Mouse (Mus musculus) cortical plate, adult 2 months (tissue): ENCODE measurements around the gene Anapc16.

ENCODE experiments used
- CTCF ChIP-seq: fragments of 200-500 bp; IDR thresholded peaks from 2 replicates; pipeline ENCODE4 v1.5.1; 2011; ENCODE audit warnings: mild to moderate bottlenecking, control low read depth, low read length; ENCODE audit not compliant: insufficient read depth; ENCODE audit errors: extremely low read depth
- POLR2A ChIP-seq: fragments of 200-500 bp; IDR thresholded peaks from 2 replicates; pipeline ENCODE4 v1.6.1; 2011; ENCODE audit warnings: mild to moderate bottlenecking, low read length, control low read depth; ENCODE audit not compliant: insufficient read depth; ENCODE audit errors: extremely low read depth

DNA sequence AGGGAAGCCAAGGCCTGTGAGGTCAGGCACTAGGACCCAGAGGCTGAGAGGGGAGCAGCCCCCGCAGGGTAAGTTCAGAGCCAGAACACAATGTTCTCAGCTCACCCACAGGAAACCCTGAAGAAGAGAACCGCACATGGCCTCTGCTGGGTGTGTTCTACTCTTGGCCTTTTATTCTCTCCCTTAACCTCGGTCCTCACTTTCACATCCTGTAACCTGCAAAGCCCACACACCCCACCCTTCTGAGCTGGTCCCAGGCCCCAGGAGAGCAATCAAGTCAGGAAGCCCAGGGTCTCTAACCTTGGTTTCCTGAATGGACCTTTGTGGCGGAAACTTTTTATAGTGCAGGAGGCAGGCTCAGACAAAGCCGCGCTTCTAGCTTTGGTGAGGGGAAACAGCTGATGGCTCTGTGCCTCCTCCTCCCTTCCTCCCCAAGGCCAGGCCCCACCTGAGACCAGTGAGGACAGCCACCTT is 28.7 kb downstream of the Anapc16 start:
- TF ChIP-seq CTCF (no peak), POLR2A (no peak)
